Mouse (Mus musculus): ENCODE data around the gene Gm10073. TPM values are rescaled to one million over a fixed set of nuclear protein-coding genes. Genes with fewer than 3 reads are reported as not detected.
A peak's percentile ranks its signal among the peaks of the same experiment; 100 is the strongest.
"Not testable (repeated sequence)": the region's sequence is repeated elsewhere in the genome, so short reads cannot be mapped to it uniquely, and the experiment has no call there.

Gene Gm10073
- polyA plus RNA-seq, 1 experiment from 2014 or later, result 13.4 TPM

GRCm38 (mm10) chr8:106586896-106587295 lies 13.6 kb upstream of the Gm10073 start:
- peak; percentile 19; the same call in 1 of the 2 replicates for ATAC-seq (ENCODE audit: insufficient read depth, low FRiP score)
- H3K4me2 ChIP-seq (ENCODE audit: low read depth, low read length), result no peak overlapping the region
- no peaks in the 10 kb centered on the region for H3K9me3 ChIP-seq (replicated peaks; ENCODE audit: control insufficient read depth, low read length)
- no peaks in the 10 kb centered on the region for H3K4me1 ChIP-seq (ENCODE audit: control insufficient read depth, insufficient read depth, low read length)
- no peaks in the 10 kb centered on the region for H3K27me3 ChIP-seq (ENCODE audit: control insufficient read depth, insufficient read depth, low read length)
- WGBS, result 63% methylated on average over 8 of the region's 8 CpGs
- H3K27ac ChIP-seq (ENCODE audit: low read length), result no peak overlapping the region
- H3K36me3 ChIP-seq (ENCODE audit: control insufficient read depth, insufficient read depth, low read length), result no peaks in the 10 kb centered on the region
- no peak overlapping the region for H3K4me3 ChIP-seq (replicated peaks; ENCODE audit: low read length)
- H3K9ac ChIP-seq (ENCODE audit: low read length), result no peak overlapping the region

- Histone ChIP-seq H3K4me3 (replicated peaks; ENCODE audit: low read length) (no peak overlapping the region), H3K9ac (ENCODE audit: low read length) (no peak overlapping the region), H3K9me3 (replicated peaks; ENCODE audit: control insufficient read depth, low read length) (no peaks in the 10 kb centered on the region), H3K27ac (ENCODE audit: low read length) (peak overlapping the region; percentile 48; the same call in 1 of the 2 replicates), H3K36me3 (ENCODE audit: control insufficient read depth, insufficient read depth, low read length) (no peaks in the 10 kb centered on the region), H3K4me2 (ENCODE audit: low read depth, low read length) (no peak overlapping the region), H3K4me1 (ENCODE audit: control insufficient read depth, insufficient read depth, low read length) (no peaks in the 10 kb centered on the region), H3K27me3 (ENCODE audit: control insufficient read depth, insufficient read depth, low read length) (no peaks in the 10 kb centered on the region)
- WGBS, result 85% methylated on average over 3 of the region's 3 CpGs
- no peak for ATAC-seq (ENCODE audit: insufficient read depth, low FRiP score)
Measured at GRCm38 (mm10) chr8:106585671-106586037, 12.4 kb upstream of the Gm10073 start.

GRCm38 (mm10) chr8:106584942-106585670 lies 11.8 kb upstream of the Gm10073 start:
- Histone ChIP-seq H3K27ac (ENCODE audit: low read length) (peak overlapping the region; percentile 48), H3K4me3 (replicated peaks; ENCODE audit: low read length) (no peak overlapping the region), H3K9me3 (replicated peaks; ENCODE audit: control insufficient read depth, low read length) (no peaks in the 10 kb centered on the region), H3K4me1 (ENCODE audit: control insufficient read depth, insufficient read depth, low read length) (no peaks in the 10 kb centered on the region), H3K27me3 (ENCODE audit: control insufficient read depth, insufficient read depth, low read length) (no peaks in the 10 kb centered on the region), H3K4me2 (ENCODE audit: low read depth, low read length) (no peak overlapping the region), H3K9ac (ENCODE audit: low read length) (no peak overlapping the region), H3K36me3 (ENCODE audit: control insufficient read depth, insufficient read depth, low read length) (no peaks in the 10 kb centered on the region)
- 54% methylated on average over 11 of the region's 11 CpGs for WGBS
- ATAC-seq (ENCODE audit: insufficient read depth, low FRiP score), result peak; percentile 31; the same call in 1 of the 2 replicates

GRCm38 (mm10) chr8:106581344-106582088 lies 8.3 kb upstream of the Gm10073 start:
- H3K9ac ChIP-seq (ENCODE audit: low read length), result no peak overlapping the region
- no peak overlapping the region for H3K4me3 ChIP-seq (replicated peaks; ENCODE audit: low read length)
- H3K36me3 ChIP-seq (ENCODE audit: control insufficient read depth, insufficient read depth, low read length), result no peaks in the 10 kb centered on the region
- H3K9me3 ChIP-seq (replicated peaks; ENCODE audit: control insufficient read depth, low read length), result no peaks in the 10 kb centered on the region
- H3K27me3 ChIP-seq (ENCODE audit: control insufficient read depth, insufficient read depth, low read length), result no peaks in the 10 kb centered on the region
- peak; percentile 38; the same call in 1 of the 2 replicates for ATAC-seq (ENCODE audit: insufficient read depth, low FRiP score)
- 59% methylated on average over 6 of the region's 6 CpGs for WGBS
- H3K27ac ChIP-seq (ENCODE audit: low read length), result peak overlapping the region; percentile 73
- H3K4me2 ChIP-seq (ENCODE audit: low read depth, low read length), result no peak overlapping the region
- H3K4me1 ChIP-seq (ENCODE audit: control insufficient read depth, insufficient read depth, low read length), result peaks cover 11% of the 10 kb centered on the region

GRCm38 (mm10) chr8:106579510-106579909 lies 6.2 kb upstream of the Gm10073 start:
- no peak overlapping the region for H3K9ac ChIP-seq (ENCODE audit: low read length)
- H3K4me2 ChIP-seq (ENCODE audit: low read depth, low read length), result no peak overlapping the region
- H3K27ac ChIP-seq (ENCODE audit: low read length), result no peak overlapping the region
- H3K4me1 ChIP-seq (ENCODE audit: control insufficient read depth, insufficient read depth, low read length), result peaks cover 12% of the 10 kb centered on the region
- ATAC-seq (ENCODE audit: insufficient read depth, low FRiP score), result no peak
- no peaks in the 10 kb centered on the region for H3K9me3 ChIP-seq (replicated peaks; ENCODE audit: control insufficient read depth, low read length)
- no peaks in the 10 kb centered on the region for H3K36me3 ChIP-seq (ENCODE audit: control insufficient read depth, insufficient read depth, low read length)
- no peak overlapping the region for H3K4me3 ChIP-seq (replicated peaks; ENCODE audit: low read length)
- no peaks in the 10 kb centered on the region for H3K27me3 ChIP-seq (ENCODE audit: control insufficient read depth, insufficient read depth, low read length)
- 79% methylated on average over 2 of the region's 2 CpGs for WGBS

- Histone ChIP-seq H3K4me3 (replicated peaks; ENCODE audit: low read length) (no peak overlapping the region), H3K4me1 (ENCODE audit: control insufficient read depth, insufficient read depth, low read length) (peaks cover 12% of the 10 kb centered on the region), H3K27me3 (ENCODE audit: control insufficient read depth, insufficient read depth, low read length) (no peaks in the 10 kb centered on the region), H3K4me2 (ENCODE audit: low read depth, low read length) (no peak overlapping the region), H3K9ac (ENCODE audit: low read length) (no peak overlapping the region), H3K9me3 (replicated peaks; ENCODE audit: control insufficient read depth, low read length) (no peaks in the 10 kb centered on the region), H3K36me3 (ENCODE audit: control insufficient read depth, insufficient read depth, low read length) (no peaks in the 10 kb centered on the region), H3K27ac (ENCODE audit: low read length) (peak overlapping the region; percentile 66)
- ATAC-seq (ENCODE audit: insufficient read depth, low FRiP score), result peak; percentile 78
- WGBS, result 23% methylated on average over 6 of the region's 6 CpGs
Measured at GRCm38 (mm10) chr8:106576849-106577555, 3.7 kb upstream of the Gm10073 start.

- Histone ChIP-seq H3K9me3 (replicated peaks; ENCODE audit: control insufficient read depth, low read length) (no peaks in the 10 kb centered on the region), H3K4me2 (ENCODE audit: low read depth, low read length) (no peak overlapping the region), H3K27ac (ENCODE audit: low read length) (no peak overlapping the region), H3K9ac (ENCODE audit: low read length) (no peak overlapping the region), H3K4me1 (ENCODE audit: control insufficient read depth, insufficient read depth, low read length) (peaks cover 12% of the 10 kb centered on the region), H3K36me3 (ENCODE audit: control insufficient read depth, insufficient read depth, low read length) (no peaks in the 10 kb centered on the region), H3K4me3 (replicated peaks; ENCODE audit: low read length) (no peak overlapping the region), H3K27me3 (ENCODE audit: control insufficient read depth, insufficient read depth, low read length) (no peaks in the 10 kb centered on the region)
- WGBS, result 74% methylated on average over 4 of the region's 4 CpGs
- ATAC-seq (ENCODE audit: insufficient read depth, low FRiP score), result no peak
Measured at GRCm38 (mm10) chr8:106574283-106574682, 1.0 kb upstream of the Gm10073 start.

- not testable (repeated sequence) for H3K4me2 ChIP-seq (ENCODE audit: low read depth, low read length)
Measured at GRCm38 (mm10) chr8:106572175-106572574, 1.1 kb downstream of the Gm10073 start.

More at GRCm38 (mm10) chr8:106572175-106572574, 1.1 kb downstream of the Gm10073 start:
- not testable (repeated sequence) for H3K4me1 ChIP-seq (ENCODE audit: control insufficient read depth, insufficient read depth, low read length); H3K27me3 ChIP-seq (ENCODE audit: control insufficient read depth, insufficient read depth, low read length); ATAC-seq (ENCODE audit: insufficient read depth, low FRiP score); H3K4me3 ChIP-seq (replicated peaks; ENCODE audit: low read length); H3K9ac ChIP-seq (ENCODE audit: low read length); H3K36me3 ChIP-seq (ENCODE audit: control insufficient read depth, insufficient read depth, low read length); H3K9me3 ChIP-seq (replicated peaks; ENCODE audit: control insufficient read depth, low read length)
- 63% methylated on average over 1 of the region's 1 CpGs for WGBS
- H3K27ac ChIP-seq (ENCODE audit: low read length), result peak overlapping the region; percentile 90

Measured in stomach, embryonic 16.5 days (tissue).